Mouse (Mus musculus) heart, postnatal 0 days (tissue): ENCODE results near the gene Epb41. TPM values are rescaled to one million over a fixed set of nuclear protein-coding genes. Genes with fewer than 3 reads are reported as not detected.

Experiments used
- ATAC-seq: fragments of 200-750 bp; cut with Nextera tagmentation; 2 replicates; pipeline ENCODE4 v1.8.0; 2017; ENCODE audit warnings: low read depth, moderate number of reproducible peaks, moderate library complexity; ENCODE audit not compliant: insufficient read depth
- DNase-seq: peaks from one replicate; pipeline ENCODE4 v3.0.0-alpha.2; 2016; ENCODE audit warnings: low spot score
- H3K27ac ChIP-seq: fragments of 300-500 bp; sonication (generic); 2 replicates; pipeline ENCODE4 v1.5.1; 2014; ENCODE audit warnings: low read depth, mild to moderate bottlenecking
- H3K27me3 ChIP-seq: fragments of 300-500 bp; sonication (generic); 2 replicates; pipeline ENCODE4 v1.6.1; 2014; ENCODE audit warnings: low read length, mixed read lengths; ENCODE audit not compliant: control insufficient read depth, insufficient read depth
- H3K36me3 ChIP-seq: fragments of 300-500 bp; sonication (generic); replicated peaks from 2 replicates; pipeline ENCODE4 v1.6.1; 2014; ENCODE audit warnings: low read length, mixed read lengths; ENCODE audit not compliant: control insufficient read depth, insufficient read depth
- H3K4me1 ChIP-seq: fragments of 300-500 bp; sonication (generic); 2 replicates; pipeline ENCODE4 v1.6.1; 2014; ENCODE audit warnings: antibody characterized with exemption; ENCODE audit not compliant: control insufficient read depth, insufficient read depth
- H3K4me2 ChIP-seq: fragments of 300-500 bp; sonication (generic); 2 replicates; pipeline ENCODE4 v1.6.1; 2014; ENCODE audit warnings: low read depth, mild to moderate bottlenecking, low read length, moderate library complexity
- H3K4me3 ChIP-seq: fragments of 300-500 bp; sonication (generic); 2 replicates; pipeline ENCODE4 v1.5.1; 2014; ENCODE audit warnings: low read depth, low read length
- H3K9ac ChIP-seq: fragments of 300-500 bp; sonication (generic); replicated peaks from 2 replicates; pipeline ENCODE4 v1.6.1; 2014; ENCODE audit warnings: low read depth, low read length, mixed read lengths
- H3K9me3 ChIP-seq: fragments of 300-500 bp; sonication (generic); replicated peaks from 2 replicates; pipeline ENCODE4 v1.6.1; 2016; ENCODE audit warnings: low read length; ENCODE audit not compliant: control insufficient read depth
- CTCF ChIP-seq: IDR thresholded peaks from 2 replicates; pipeline ENCODE4 v1.5.1; 2016; ENCODE audit warnings: antibody characterized with exemption, control low read depth, low read depth
- EP300 ChIP-seq: IDR thresholded peaks from 2 replicates; pipeline ENCODE4 v1.6.1; 2016; ENCODE audit warnings: antibody characterized with exemption, low read depth
- WGBS: fragments of 180-500 bp; shearing (Covaris S2); extraction: QIAGEN DNeasy Blood & Tissue Kit; methylation state at CpG from one replicate; pipeline ENCODE4 v1.1.7; 2014; 5-methylcytosine and 5-hydroxymethylcytosine counted together
- polyA plus RNA-seq: library from polyadenylated mRNA; unstranded; fragments of >200 nt; fragmentation: Nextera tagmentation; extraction: Ambion mirVana; gene quantifications from 2 replicates; pipeline ENCODE4 v1.2.1, GENCODE M21; 2015
- total RNA-seq: library from RNA; depleted of rRNA; stranded (reverse); fragments of >200 nt; gene quantifications from 2 replicates; pipeline ENCODE4 v1.2.3, GENCODE M21; 2014; ENCODE audit warnings: low replicate concordance

Gene Epb41
- total and polyA plus RNA-seq, 2 experiments from 2014 or later = 26.6 to 52.8 TPM

DNA sequence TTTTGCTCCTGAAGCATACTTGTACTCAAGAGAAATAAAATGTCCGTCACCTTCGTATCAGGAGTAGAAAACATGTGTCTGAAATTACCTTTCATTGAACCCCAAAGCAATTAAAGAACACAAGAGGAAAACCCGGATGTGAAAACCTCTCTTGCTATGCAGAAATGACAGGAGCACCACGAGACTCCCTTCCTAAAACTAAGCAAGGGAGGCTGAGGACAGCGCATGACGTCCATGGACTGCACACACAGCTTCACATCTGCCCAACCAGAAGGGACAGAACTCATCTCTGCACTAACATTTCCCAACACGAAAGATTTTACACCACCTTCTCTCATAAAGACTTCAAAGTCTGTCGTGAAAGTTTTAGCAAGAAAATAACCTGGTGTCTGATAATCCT, 64.7 kb downstream of the Epb41 start:
- DNase-seq (no peak), ATAC-seq (no peak)
- H3K36me3 ChIP-seq = peaks cover 11% of the 10 kb centered on the region
- no peak overlapping the region for H3K4me2 ChIP-seq
- no peaks in the 10 kb centered on the region for H3K4me1 ChIP-seq
- WGBS = 82% methylated on average over 8 of the region's 8 CpGs
- H3K4me3 ChIP-seq = no peak overlapping the region
- H3K9ac ChIP-seq = no peak overlapping the region
- H3K27ac ChIP-seq = no peak overlapping the region
- no peaks in the 10 kb centered on the region for H3K27me3 ChIP-seq
- H3K9me3 ChIP-seq = no peaks in the 10 kb centered on the region
- TF ChIP-seq CTCF = no peak
- no peak for TF ChIP-seq EP300

DNA sequence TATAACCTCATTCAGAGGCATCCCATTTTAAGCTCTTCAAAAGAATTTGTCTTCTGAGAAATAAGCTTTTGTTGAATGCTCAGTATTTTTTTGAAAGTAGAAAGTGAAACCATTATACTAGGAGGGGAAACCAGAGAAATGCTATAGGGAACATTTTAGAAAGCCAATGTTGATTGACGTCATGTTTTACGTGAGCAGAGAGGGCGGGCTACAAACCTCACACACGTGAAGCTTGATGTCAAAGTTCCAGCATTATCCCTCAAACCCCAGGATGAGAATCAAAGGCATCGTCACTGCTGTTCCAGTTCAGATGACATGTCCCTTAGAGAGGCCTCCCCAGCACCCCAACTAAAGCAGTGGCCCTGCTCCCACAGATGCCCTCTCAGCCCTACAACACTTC, 66.9 kb downstream of the Epb41 start:
- no peak overlapping the region for H3K4me2 ChIP-seq
- ATAC-seq (no peak), DNase-seq (no peak)
- no peaks in the 10 kb centered on the region for H3K27me3 ChIP-seq
- no peaks in the 10 kb centered on the region for H3K4me1 ChIP-seq
- no peak overlapping the region for H3K9ac ChIP-seq
- H3K9me3 ChIP-seq = no peaks in the 10 kb centered on the region
- no peak overlapping the region for H3K27ac ChIP-seq
- H3K4me3 ChIP-seq = no peak overlapping the region
- 86% methylated on average over 5 of the region's 5 CpGs for WGBS
- TF ChIP-seq EP300 (no peak), CTCF (no peak)
- peaks cover 25% of the 10 kb centered on the region for H3K36me3 ChIP-seq

DNA sequence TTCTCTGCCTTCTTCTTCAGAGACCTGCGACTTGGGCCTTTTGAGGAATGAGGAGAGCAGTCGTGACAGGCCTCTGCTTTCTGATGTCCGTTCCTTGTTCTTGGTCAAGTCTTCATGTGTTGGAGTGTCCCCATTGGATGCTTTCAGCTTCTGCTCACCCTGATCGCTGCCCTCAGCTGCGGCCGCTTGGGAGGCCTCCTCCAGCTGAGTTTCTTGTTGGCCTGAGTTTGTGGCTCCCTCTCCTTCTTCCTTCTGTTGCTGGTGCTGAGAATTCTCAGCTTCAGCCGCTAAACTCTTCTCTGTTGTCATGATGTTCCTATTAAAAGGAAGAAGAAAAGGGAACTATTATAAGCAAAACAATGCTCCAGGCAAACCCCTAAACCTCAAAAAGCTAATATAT, 68.0 kb downstream of the Epb41 start:
- Histone ChIP-seq H3K36me3 (peaks cover 31% of the 10 kb centered on the region), H3K27ac (no peak overlapping the region), H3K4me2 (no peak overlapping the region), H3K27me3 (no peaks in the 10 kb centered on the region), H3K4me3 (no peak overlapping the region), H3K9me3 (no peaks in the 10 kb centered on the region), H3K9ac (no peak overlapping the region), H3K4me1 (no peaks in the 10 kb centered on the region)
- no peak for DNase-seq
- TF ChIP-seq CTCF = no peak
- TF ChIP-seq EP300 = no peak
- no peak for ATAC-seq
- WGBS = 83% methylated on average over 7 of the region's 7 CpGs

DNA sequence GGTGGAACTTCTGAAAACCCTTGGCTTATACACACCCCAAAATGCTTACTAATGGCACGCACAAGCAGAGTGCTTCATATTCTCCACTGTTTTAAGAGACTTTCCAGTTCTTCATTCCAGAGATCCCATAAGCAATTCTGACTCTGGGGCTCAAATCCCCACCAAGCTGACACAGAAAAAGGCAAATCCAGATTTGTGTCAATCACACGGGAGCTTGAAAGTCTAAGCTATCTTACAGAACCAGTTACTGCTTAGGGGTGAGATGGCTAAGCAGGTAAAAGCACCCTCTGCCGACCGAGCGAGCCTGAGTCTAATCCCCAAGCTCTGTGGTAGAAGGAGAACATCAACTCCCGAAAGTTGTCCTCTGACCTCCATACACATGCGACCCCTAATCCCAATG, 76.5 kb downstream of the Epb41 start:
- H3K9ac ChIP-seq = no peak overlapping the region
- H3K9me3 ChIP-seq = no peaks in the 10 kb centered on the region
- H3K36me3 ChIP-seq = peaks cover 28% of the 10 kb centered on the region
- no peak overlapping the region for H3K27ac ChIP-seq
- no peak overlapping the region for H3K4me3 ChIP-seq
- no peaks in the 10 kb centered on the region for H3K4me1 ChIP-seq
- 88% methylated on average over 7 of the region's 7 CpGs for WGBS
- H3K4me2 ChIP-seq = no peak overlapping the region
- TF ChIP-seq EP300 = no peak
- DNase-seq (no peak), ATAC-seq (no peak)
- no peaks in the 10 kb centered on the region for H3K27me3 ChIP-seq

DNA sequence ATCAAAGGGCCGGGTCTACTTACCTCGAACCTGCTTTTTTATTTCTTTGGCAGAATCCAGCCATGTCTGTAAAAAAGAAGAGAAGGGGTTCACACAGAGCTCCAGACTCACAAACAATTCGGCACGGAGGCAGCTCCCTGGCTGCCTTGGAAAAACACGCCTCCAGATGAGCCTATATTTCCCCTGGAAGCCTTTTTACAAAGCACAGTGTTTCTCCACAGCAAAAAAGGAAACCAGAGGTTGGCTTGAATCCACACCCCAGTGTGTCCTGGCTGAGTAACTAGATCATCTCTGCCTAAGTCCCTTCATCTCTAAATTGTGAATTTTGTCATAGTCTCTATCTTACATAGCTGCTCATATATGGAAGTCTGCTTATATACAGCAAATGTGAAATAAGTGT, 77.6 kb downstream of the Epb41 start:
- Histone ChIP-seq H3K4me1 (no peaks in the 10 kb centered on the region), H3K9ac (0 out of 2 replicates have a peak overlapping the region, but pooled peaks have one; percentile 4), H3K27ac (no peak overlapping the region), H3K36me3 (peaks cover 19% of the 10 kb centered on the region), H3K27me3 (no peaks in the 10 kb centered on the region), H3K4me3 (0 out of 2 replicates have a peak overlapping the region, but pooled peaks have one; percentile 5), H3K9me3 (no peaks in the 10 kb centered on the region), H3K4me2 (peak overlapping the region; percentile 22; the same call in 1 of the 2 replicates)
- no peak for TF ChIP-seq CTCF
- no peak for TF ChIP-seq EP300
- no peak for ATAC-seq
- 73% methylated on average over 5 of the region's 5 CpGs for WGBS
- no peak for DNase-seq

DNA sequence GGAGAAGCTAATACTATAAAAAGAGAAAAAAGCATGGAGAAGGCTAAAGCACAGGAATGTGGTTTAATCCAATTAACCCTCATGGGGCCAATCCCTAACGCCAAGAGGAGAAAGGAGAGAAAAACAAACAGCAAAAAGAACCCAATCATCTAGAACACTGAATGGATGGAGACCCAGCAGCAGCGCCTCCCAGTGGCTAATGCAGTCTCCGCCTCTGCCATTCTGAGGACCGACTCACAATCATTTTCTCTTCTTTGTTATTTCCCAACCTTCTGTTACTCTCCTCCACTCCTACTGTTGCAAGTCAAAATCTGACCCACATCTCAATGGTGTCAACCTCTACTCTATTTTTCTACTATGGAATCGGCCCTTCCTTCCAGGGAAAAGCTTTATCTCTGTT, 78.1 kb downstream of the Epb41 start:
- Histone ChIP-seq H3K4me1 (no peaks in the 10 kb centered on the region), H3K9me3 (no peaks in the 10 kb centered on the region), H3K36me3 (peaks cover 22% of the 10 kb centered on the region), H3K27me3 (no peaks in the 10 kb centered on the region), H3K4me3 (0 out of 2 replicates have a peak overlapping the region, but pooled peaks have one; percentile 5), H3K27ac (no peak overlapping the region), H3K9ac (0 out of 2 replicates have a peak overlapping the region, but pooled peaks have one; percentile 4), H3K4me2 (peak overlapping the region; percentile 22; the same call in 1 of the 2 replicates)
- WGBS = 50% methylated on average over 5 of the region's 5 CpGs
- TF ChIP-seq EP300 (no peak), CTCF (peak; percentile 30; the same call in 1 of the 2 replicates)
- DNase-seq = peak; percentile 14
- ATAC-seq = no peak
